Mouse (Mus musculus) CH12.LX (cell line): ENCODE measurements around the gene Mettl7b. TPM values are rescaled to one million over a fixed set of nuclear protein-coding genes. Genes with fewer than 3 reads are reported as not detected.

Experiments
- DNase-seq: peaks from one replicate; pipeline ENCODE4 v3.0.0-alpha.2; 2013; ENCODE audit errors: extremely low read depth
- H3K27ac ChIP-seq: 2 replicates; pipeline ENCODE4 v1.5.1; 2012; ENCODE audit warnings: low read depth, mild to moderate bottlenecking, control low read depth, moderate library complexity; ENCODE audit not compliant: insufficient read depth
- H3K27me3 ChIP-seq: replicated peaks from 2 replicates; pipeline ENCODE3; 2012; ENCODE audit warnings: inconsistent platforms
- H3K36me3 ChIP-seq, 2 experiments: replicated peaks in 1 of 2; 2 replicates each; pipeline versions ENCODE3 to v1.6.1; 2012; ENCODE audit warnings: inconsistent platforms in 1 of 2, low read length in 1 of 2, mild to moderate bottlenecking in 1 of 2, mixed read lengths in 1 of 2, moderate library complexity in 1 of 2; ENCODE audit not compliant: control insufficient read depth in 1 of 2, insufficient read depth in 1 of 2
- H3K4me1 ChIP-seq, 2 experiments: 2 replicates each; pipeline ENCODE4 v1.6.1; 2012; ENCODE audit warnings: inconsistent platforms in 1 of 2, moderate library complexity in 1 of 2; ENCODE audit not compliant: insufficient read depth in 2 of 2, control insufficient read depth in 1 of 2
- H3K4me2 ChIP-seq: 2 replicates; pipeline ENCODE4 v1.6.1; 2012; ENCODE audit warnings: low read depth, mild to moderate bottlenecking, control low read depth; ENCODE audit not compliant: poor library complexity, insufficient read depth, severe bottlenecking
- H3K4me3 ChIP-seq, 3 experiments: fragments of 150-350 bp in 1 of 3; sonication (generic) in 1 of 3; replicated peaks in 1 of 3; 2 replicates each; pipeline versions ENCODE3 to v1.5.1; 2011 to 2012; ENCODE audit warnings: low read depth in 2 of 3, low read length in 2 of 3, mild to moderate bottlenecking in 2 of 3, moderate library complexity in 2 of 3, control low read depth in 1 of 3, improper control_type of control experiment in 1 of 3, inconsistent platforms in 1 of 3, mixed read lengths in 1 of 3; ENCODE audit not compliant: poor library complexity in 1 of 3
- H3K79me2 ChIP-seq: replicated peaks from 2 replicates; pipeline ENCODE4 v1.6.1; 2012; ENCODE audit warnings: mild to moderate bottlenecking, moderate library complexity; ENCODE audit not compliant: control insufficient read depth, poor library complexity, insufficient read depth, severe bottlenecking; ENCODE audit errors: extremely low read depth
- H3K9ac ChIP-seq: 2 replicates; pipeline ENCODE4 v1.6.1; 2012; ENCODE audit warnings: low read depth, mild to moderate bottlenecking, control low read depth, moderate library complexity; ENCODE audit not compliant: insufficient read depth
- H3K9me3 ChIP-seq: replicated peaks from 2 replicates; pipeline ENCODE3; 2012; ENCODE audit warnings: low read length, inconsistent platforms, mixed read lengths
- CHD1 ChIP-seq: IDR thresholded peaks from 2 replicates; pipeline ENCODE4 v1.6.1; 2012; ENCODE audit warnings: low read depth, low read length, improper control_type of control experiment, inconsistent platforms
- CTCF ChIP-seq, 2 experiments: IDR thresholded peaks in 1 of 2; conservative IDR thresholded peaks in 1 of 2; 2 replicates each; pipeline ENCODE4 v1.5.1; 2011 to 2012; ENCODE audit warnings: low read depth in 2 of 2, low read length in 2 of 2, improper control_type of control experiment in 1 of 2, inconsistent platforms in 1 of 2, mild to moderate bottlenecking in 1 of 2, moderate library complexity in 1 of 2
- ELF1 ChIP-seq: IDR thresholded peaks from 2 replicates; pipeline ENCODE4 v1.6.1; 2014; ENCODE audit warnings: low read depth, mild to moderate bottlenecking, inconsistent platforms, low read length, improper control_type of control experiment
- GABPA ChIP-seq: IDR thresholded peaks from 2 replicates; pipeline ENCODE4 v1.6.1; 2012; ENCODE audit warnings: low read depth, low read length, improper control_type of control experiment, inconsistent platforms; ENCODE audit not compliant: insufficient replicate concordance
- HCFC1 ChIP-seq: IDR thresholded peaks from 2 replicates; pipeline ENCODE4 v1.6.1; 2012; ENCODE audit warnings: low read depth, mild to moderate bottlenecking, inconsistent platforms, low read length, improper control_type of control experiment
- IRF4 ChIP-seq: IDR thresholded peaks from 2 replicates; pipeline ENCODE4 v1.6.1; 2014; ENCODE audit warnings: low read depth, mild to moderate bottlenecking, inconsistent platforms, low read length, improper control_type of control experiment
- JUND ChIP-seq: conservative IDR thresholded peaks from 2 replicates; pipeline ENCODE4 v1.6.1; 2011; ENCODE audit warnings: low read depth, low read length, improper control_type of control experiment
- KAT2A ChIP-seq: IDR thresholded peaks from 2 replicates; pipeline ENCODE4 v1.6.1; 2012; ENCODE audit warnings: low read length, improper control_type of control experiment, inconsistent platforms; ENCODE audit not compliant: insufficient replicate concordance
- MAX ChIP-seq: IDR thresholded peaks from 2 replicates; pipeline ENCODE4 v1.6.1; 2011; ENCODE audit warnings: low read length, improper control_type of control experiment
- MXI1 ChIP-seq: IDR thresholded peaks from 2 replicates; pipeline ENCODE4 v1.6.1; 2011; ENCODE audit warnings: mild to moderate bottlenecking, low read depth, low read length, improper control_type of control experiment
- MYC ChIP-seq: IDR thresholded peaks from 2 replicates; pipeline ENCODE4 v1.6.1; 2011; ENCODE audit warnings: low read depth, mild to moderate bottlenecking, improper control_type of control experiment, low read length
- NELFE ChIP-seq: IDR thresholded peaks from 2 replicates; pipeline ENCODE4 v1.6.1; 2011; ENCODE audit warnings: low read depth, low read length, improper control_type of control experiment
- POLR2A ChIP-seq: IDR thresholded peaks from 2 replicates; pipeline ENCODE4 v1.6.1; 2011; ENCODE audit warnings: low read depth, mild to moderate bottlenecking, improper control_type of control experiment, low read length
- POLR2AphosphoS2 ChIP-seq: IDR thresholded peaks from 2 replicates; pipeline ENCODE4 v1.6.1; 2011; ENCODE audit warnings: low read depth, low read length, improper control_type of control experiment
- RAD21 ChIP-seq: IDR thresholded peaks from 2 replicates; pipeline ENCODE4 v1.6.1; 2011; ENCODE audit warnings: low read depth, mild to moderate bottlenecking, low read length, improper control_type of control experiment, moderate library complexity
- RCOR1 ChIP-seq: conservative IDR thresholded peaks from 2 replicates; pipeline ENCODE4 v1.6.1; 2012; ENCODE audit warnings: low read depth, mild to moderate bottlenecking, inconsistent platforms, low read length, improper control_type of control experiment
- SIN3A ChIP-seq: IDR thresholded peaks from 2 replicates; pipeline ENCODE4 v1.6.1; 2012; ENCODE audit warnings: low read length, improper control_type of control experiment, inconsistent platforms
- SMC3 ChIP-seq: IDR thresholded peaks from 2 replicates; pipeline ENCODE4 v1.6.1; 2011; ENCODE audit warnings: low read depth, low read length, improper control_type of control experiment
- TBP ChIP-seq: conservative IDR thresholded peaks from 2 replicates; pipeline ENCODE4 v1.6.1; 2011; ENCODE audit warnings: low read depth, low read length, improper control_type of control experiment
- USF1 ChIP-seq: IDR thresholded peaks from 2 replicates; pipeline ENCODE4 v1.6.1; 2014; ENCODE audit warnings: low read depth, mild to moderate bottlenecking, inconsistent platforms, low read length, improper control_type of control experiment
- ZC3H11A ChIP-seq: IDR thresholded peaks from 2 replicates; pipeline ENCODE4 v1.6.1; 2012; ENCODE audit warnings: low read depth, mild to moderate bottlenecking, inconsistent platforms, low read length, improper control_type of control experiment
- ZMIZ1 ChIP-seq: IDR thresholded peaks from 2 replicates; pipeline ENCODE4 v1.6.1; 2012; ENCODE audit warnings: low read depth, mild to moderate bottlenecking, inconsistent platforms, low read length, improper control_type of control experiment
- ZNF384 ChIP-seq: IDR thresholded peaks from 2 replicates; pipeline ENCODE4 v1.6.1; 2012; ENCODE audit warnings: low read depth, low read length, improper control_type of control experiment, inconsistent platforms
- dilution Hi-C: fragments of 300-500 bp; cut with MboI; formaldehyde crosslinking; loops from 2 replicates; pipeline ENCODE4 v1.14.3; 2020; ENCODE audit warnings: low sequenced_read_pairs; ENCODE audit not compliant: extremely low pct_unique_long_range_greater_than_20kb, extremely low pct_ligation_motif_present
- in situ Hi-C: fragments of 300-500 bp; cut with MboI; formaldehyde crosslinking; loops from 3 replicates; pipeline ENCODE4 v1.14.3; 2019; ENCODE audit warnings: low sequenced_read_pairs, low pct_ligation_motif_present, low pct_unique_long_range_greater_than_20kb, mixed read lengths
- polyA plus RNA-seq: library from polyadenylated mRNA; unstranded; fragments of >175 nt; gene quantifications from 2 replicates; pipeline ENCODE4 v1.2.1, GENCODE M21; 2012; ENCODE audit warnings: low read depth; ENCODE audit not compliant: insufficient read length
- total RNA-seq, 2 experiments: library from RNA; depleted of rRNA; stranded (reverse); fragments of 300-350 nt in 1 of 2; fragments of >200 nt in 1 of 2; gene quantifications; 2 replicates each; pipeline ENCODE4 v1.2.3; 2012 to 2014

The Mettl7b gene
- total and polyA plus RNA-seq, 3 experiments: not detected

DNA sequence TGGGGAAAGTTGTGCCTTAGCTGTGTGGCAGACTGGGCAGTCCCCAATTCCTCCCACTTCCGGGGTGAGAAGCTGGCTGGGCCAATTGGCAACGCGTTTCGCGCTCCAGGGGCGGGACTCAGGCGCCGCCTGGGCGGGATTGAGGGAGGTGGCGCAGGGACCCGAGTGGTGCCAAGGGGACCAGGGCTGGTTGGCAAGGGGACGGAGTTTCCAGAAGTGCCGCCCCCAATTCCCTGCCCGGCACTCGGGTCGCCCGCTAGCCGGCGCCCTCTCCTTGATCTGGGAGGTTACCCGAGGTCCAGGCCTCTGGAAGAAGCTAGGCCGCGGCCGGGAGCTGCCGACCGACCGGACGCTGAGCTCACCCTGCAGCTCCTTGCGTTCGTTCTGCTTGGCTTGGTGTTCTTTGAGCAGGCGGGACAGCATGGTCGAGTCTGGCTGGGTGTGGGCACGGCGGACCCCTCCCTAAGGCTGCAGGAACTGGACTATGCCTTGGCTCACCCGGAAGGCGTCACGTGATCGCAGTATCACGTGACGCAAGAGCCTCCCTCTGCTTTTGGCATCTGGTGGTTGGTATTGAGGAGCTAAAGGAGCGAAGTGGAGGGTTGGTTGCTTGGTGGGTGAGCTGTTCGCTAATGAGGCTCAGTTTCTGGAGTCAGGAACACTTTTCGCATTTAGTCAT is 37.6 kb downstream of the Mettl7b start (continued):
- TF ChIP-seq KAT2A (0 out of 2 replicates have a peak, but pooled peaks have one; percentile 40), ZNF384 (no peak), MYC (0 out of 2 replicates have a peak, but pooled peaks have one; percentile 22), MXI1 (peak; percentile 91), SIN3A (peak; percentile 99), IRF4 (peak; percentile 77), SMC3 (no peak), JUND (no peak), POLR2A (peak; percentile 62; the same call in 1 of the 2 replicates), TBP (0 out of 2 replicates have a peak, but pooled peaks have one; percentile 46), POLR2AphosphoS2 (no peak; the same call in 1 of the 2 replicates), ELF1 (peak; percentile 93), RCOR1 (no peak), USF1 (peak; percentile 99), NELFE (peak; percentile 41; the same call in 1 of the 2 replicates), ZC3H11A (no peak), ZMIZ1 (no peak; the same call in 1 of the 2 replicates), MAX (peak; percentile 97)

DNA sequence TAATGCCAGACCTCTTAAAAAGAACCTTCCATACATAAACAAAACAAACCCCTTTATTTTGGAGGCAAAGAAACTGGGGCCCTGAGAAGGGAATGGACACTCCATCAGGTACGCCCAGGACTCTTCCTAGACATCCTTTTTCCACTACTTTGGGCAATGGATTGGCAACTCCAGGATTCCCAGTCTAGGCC is 38.1 kb downstream of the Mettl7b start, which contains the start of gene Rdh5:
Gene Rdh5 (minus strand): TSS at position 67 of the 191 bp plus-strand sequence.
- H3K4me1 ChIP-seq: peaks cover 6 to 21% of the 10 kb centered on the region in 2 experiments
- no peak for DNase-seq
- peak within 1 kb of the TSS; percentile 96 for H3K9ac ChIP-seq
- peak within 1 kb of the TSS; percentile 80 for H3K4me2 ChIP-seq
- H3K36me3 ChIP-seq: peaks cover 7 to 36% of the 10 kb centered on the region in 2 experiments
- TF ChIP-seq HCFC1: no peak
- TF ChIP-seq RAD21: no peak
- TF ChIP-seq GABPA: no peak
- TF ChIP-seq ZC3H11A: no peak
- no peak for TF ChIP-seq CHD1
- TF ChIP-seq SMC3: no peak
- TF ChIP-seq CTCF (conservative IDR thresholded peaks at IDR 0.05 in 1 of 2, IDR thresholded peaks at IDR 0.05 in 1 of 2; ENCODE audit: low read depth in 2 of 2, low read length in 2 of 2): no peak
- no peak for TF ChIP-seq SIN3A
- no peak for TF ChIP-seq USF1
- H3K79me2 ChIP-seq: no peaks in the 10 kb centered on the region
- in situ Hi-C loops: no loop called here
- H3K27me3 ChIP-seq: no peaks in the 10 kb centered on the region
- no peaks in the 10 kb centered on the region for H3K9me3 ChIP-seq
- peak within 1 kb of the TSS; percentile 81 to 91 (median 85) for H3K4me3 ChIP-seq
- dilution Hi-C loops: no loop called here
- H3K27ac ChIP-seq: peak within 1 kb of the TSS; percentile 64
